Mouse (Mus musculus) lung, postnatal 25 days (tissue): ENCODE data around the gene Saa4.
A peak's percentile ranks its signal among the peaks of the same experiment; 100 is the strongest.
"Not testable (repeated sequence)": the region's sequence is repeated elsewhere in the genome, so short reads cannot be mapped to it uniquely, and the experiment has no call there.

ENCODE experiments used
- DNase-seq: peaks from one replicate; pipeline ENCODE4 v3.0.0; 2022; ENCODE audit warnings: low spot score

Saa4 gene

GRCm38 (mm10) chr7:46715600-46715999 lies 16.8 kb downstream of the Saa4 start, which contains the start of gene Saa3:
Saa3 (minus strand) TSS chr7:46715700.
- DNase-seq, result no peak

GRCm38 (mm10) chr7:46714518-46714917 lies 17.9 kb downstream of the Saa4 start:
- peak; percentile 71 for DNase-seq

GRCm38 (mm10) chr7:46712250-46712649 lies 20.2 kb downstream of the Saa4 start:
- no peak for DNase-seq

- peak; percentile 80 for DNase-seq
Measured at GRCm38 (mm10) chr7:46710390-46710844, 22.0 kb downstream of the Saa4 start, which contains the start of gene Saal1. Saal1 (minus strand) TSS chr7:46710680.

- DNase-seq, result no peak
Measured at GRCm38 (mm10) chr7:46700521-46701025, 31.8 kb downstream of the Saa4 start.

GRCm38 (mm10) chr7:46696754-46697153 lies 35.6 kb downstream of the Saa4 start:
- DNase-seq, result no peak

GRCm38 (mm10) chr7:46686827-46687226 lies 45.6 kb downstream of the Saa4 start:
- no peak for DNase-seq

- no peak for DNase-seq
Measured at GRCm38 (mm10) chr7:46680732-46681131, 51.7 kb downstream of the Saa4 start.

GRCm38 (mm10) chr7:46679044-46679443 lies 53.4 kb downstream of the Saa4 start:
- DNase-seq, result not testable (repeated sequence)

- DNase-seq, result no peak
Measured at GRCm38 (mm10) chr7:46678417-46678816, 54.0 kb downstream of the Saa4 start.
